Mouse (Mus musculus): ENCODE results near the gene Mapk12.

Gene Mapk12

GRCm38 (mm10) chr15:89140659-89141252 is at the start of gene Mapk12:
Mapk12 (minus strand) TSS chr15:89140703.
- no peak for DNase-seq (ENCODE audit: low spot score in 2 of 2)

GRCm38 (mm10) chr15:89184937-89185227 is 44.4 kb upstream of the Mapk12 start:
- no peak for DNase-seq (ENCODE audit: low spot score in 2 of 2)

GRCm38 (mm10) chr15:89184141-89184936 is 43.8 kb upstream of the Mapk12 start:
- DNase-seq (ENCODE audit: low spot score in 2 of 2), result no peak

GRCm38 (mm10) chr15:89182842-89183241 is 42.3 kb upstream of the Mapk12 start:
- DNase-seq (ENCODE audit: low spot score in 2 of 2), result no peak

- no peak for DNase-seq (ENCODE audit: low spot score in 2 of 2)
Measured at GRCm38 (mm10) chr15:89182328-89182741, 41.8 kb upstream of the Mapk12 start.

- no peak for DNase-seq (ENCODE audit: low spot score in 2 of 2)
Measured at GRCm38 (mm10) chr15:89181561-89182270, 41.2 kb upstream of the Mapk12 start.

GRCm38 (mm10) chr15:89180571-89181229 is 40.2 kb upstream of the Mapk12 start, which contains the start of gene Plxnb2:
Plxnb2 (minus strand) TSS chr15:89180788.
- DNase-seq (ENCODE audit: low spot score in 2 of 2), result peak; percentile 40 to 46

- no peak for DNase-seq (ENCODE audit: low spot score in 2 of 2)
Measured at GRCm38 (mm10) chr15:89180081-89180541, 39.6 kb upstream of the Mapk12 start.

- DNase-seq (ENCODE audit: low spot score in 2 of 2), result no peak
Measured at GRCm38 (mm10) chr15:89179630-89179964, 39.1 kb upstream of the Mapk12 start.

GRCm38 (mm10) chr15:89178954-89179629 is 38.6 kb upstream of the Mapk12 start:
- peak; percentile 41 to 51 for DNase-seq (ENCODE audit: low spot score in 2 of 2)

- DNase-seq (ENCODE audit: low spot score in 2 of 2), result no peak
Measured at GRCm38 (mm10) chr15:89178260-89178860, 37.9 kb upstream of the Mapk12 start.

GRCm38 (mm10) chr15:89177576-89178259 is 37.2 kb upstream of the Mapk12 start:
- DNase-seq (ENCODE audit: low spot score in 2 of 2), result peak; percentile 26 to 61

- DNase-seq (ENCODE audit: low spot score in 2 of 2), result peak; percentile 63 to 71
Measured at GRCm38 (mm10) chr15:89177121-89177520, 36.6 kb upstream of the Mapk12 start.

GRCm38 (mm10) chr15:89175411-89176155 is 35.1 kb upstream of the Mapk12 start:
- no peak for DNase-seq (ENCODE audit: low spot score in 2 of 2)

GRCm38 (mm10) chr15:89174889-89175339 is 34.4 kb upstream of the Mapk12 start:
- DNase-seq (ENCODE audit: low spot score in 2 of 2), result no peak

- DNase-seq (ENCODE audit: low spot score in 2 of 2), result peak; percentile 24 to 38
Measured at GRCm38 (mm10) chr15:89173906-89174214, 33.4 kb upstream of the Mapk12 start.

- peak in 1 of 2 experiments; percentile 37 for DNase-seq (ENCODE audit: low spot score in 2 of 2)
Measured at GRCm38 (mm10) chr15:89173024-89173905, 32.8 kb upstream of the Mapk12 start.

- no peak for DNase-seq (ENCODE audit: low spot score in 2 of 2)
Measured at GRCm38 (mm10) chr15:89172276-89172935, 31.9 kb upstream of the Mapk12 start.

All from spleen, postnatal 36 days (tissue).